Mouse (Mus musculus) retina, postnatal 1 day (tissue): ENCODE results near the gene Trio.

Experiments
- DNase-seq: peaks from one replicate; pipeline ENCODE4 v3.0.0-alpha.2; 2012

Trio gene

DNA sequence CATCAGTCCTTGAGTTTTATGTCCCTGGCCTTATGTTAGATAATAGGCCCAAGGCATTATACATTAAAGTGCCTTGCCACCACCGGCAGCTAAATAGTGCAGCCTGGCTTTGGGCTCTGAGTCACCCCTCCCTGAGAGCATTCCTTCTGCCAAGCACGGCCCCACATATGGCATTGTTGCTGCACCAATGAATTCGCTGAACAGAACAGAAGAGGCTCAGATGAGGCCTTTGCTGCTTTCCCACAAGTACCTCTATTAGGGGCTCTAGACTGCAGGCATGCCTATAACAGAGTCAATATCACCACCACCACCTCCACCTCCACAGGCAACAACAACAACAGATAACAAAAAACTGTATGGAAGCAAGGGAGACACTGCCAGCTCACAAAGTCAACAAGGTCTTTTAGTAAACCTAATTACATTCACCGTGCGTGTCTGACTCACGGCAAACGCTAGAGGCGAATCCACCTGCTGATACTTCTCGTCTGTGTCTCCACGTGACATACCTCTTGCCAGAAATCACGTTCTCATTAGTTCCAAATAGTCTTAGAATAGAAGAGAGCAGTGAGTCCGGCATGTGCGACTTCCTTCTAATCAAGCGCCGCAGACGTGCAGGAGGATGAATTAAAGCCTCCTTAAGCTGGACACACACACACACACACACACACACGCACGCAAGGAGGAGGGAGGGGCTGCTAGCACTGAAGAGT lies 82.0 kb downstream of the Trio start:
- peak; percentile 84 for DNase-seq

DNA sequence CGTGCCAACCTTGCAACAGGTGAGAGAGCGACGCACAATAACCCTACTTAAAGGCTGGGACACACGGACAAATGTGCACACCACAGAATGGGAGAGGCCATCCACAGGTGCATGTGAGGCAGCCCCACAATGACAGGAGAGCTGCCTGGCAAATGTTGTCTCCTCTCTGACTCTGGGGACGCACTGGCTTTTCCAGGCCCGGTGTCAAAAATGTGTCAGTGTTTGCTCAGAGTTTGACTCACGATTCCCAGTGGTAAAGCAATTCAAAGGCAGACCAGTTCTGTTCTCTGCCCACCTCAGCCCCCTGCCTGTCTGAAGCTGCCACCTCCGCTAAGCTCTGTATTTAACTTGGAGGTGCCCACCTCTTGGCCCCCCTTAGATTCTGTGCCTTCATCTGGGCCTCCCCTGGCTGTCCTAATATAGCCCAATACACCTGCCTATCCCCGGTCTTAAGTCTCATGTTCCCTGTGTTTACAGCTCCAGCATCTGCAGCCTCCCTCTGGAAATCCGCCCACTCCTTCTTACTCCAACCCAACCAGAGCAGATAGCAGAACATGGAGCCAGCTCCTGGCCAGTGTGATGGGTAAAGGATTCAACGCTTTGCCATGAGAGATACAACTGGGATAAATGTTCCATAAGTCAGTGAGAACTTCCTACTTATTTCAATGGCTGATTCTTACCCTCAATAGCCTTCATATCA lies 83.3 kb downstream of the Trio start:
- DNase-seq = no peak

DNA sequence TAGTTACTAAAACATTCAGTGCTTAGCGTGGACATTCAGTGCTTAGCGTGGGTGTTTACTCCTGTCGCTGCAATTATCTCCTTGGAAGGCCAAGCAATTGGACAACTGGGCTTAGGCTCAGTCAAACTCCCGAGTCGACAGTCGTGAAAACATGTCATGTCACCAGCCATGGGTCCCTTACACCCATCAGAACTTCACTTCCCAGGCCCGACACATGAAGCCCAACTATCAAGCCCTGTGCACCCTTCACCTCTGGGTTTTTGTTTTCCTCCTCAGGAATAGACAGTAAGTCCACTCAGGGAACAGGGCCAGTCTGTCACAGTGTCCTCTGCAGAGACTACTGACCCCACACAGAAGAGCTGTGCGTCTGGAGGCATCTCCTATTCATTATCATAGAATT lies 84.2 kb downstream of the Trio start:
- DNase-seq = no peak

GRCm38 (mm10) chr15:27941020-27941419 lies 84.6 kb downstream of the Trio start:
- DNase-seq = no peak

DNA sequence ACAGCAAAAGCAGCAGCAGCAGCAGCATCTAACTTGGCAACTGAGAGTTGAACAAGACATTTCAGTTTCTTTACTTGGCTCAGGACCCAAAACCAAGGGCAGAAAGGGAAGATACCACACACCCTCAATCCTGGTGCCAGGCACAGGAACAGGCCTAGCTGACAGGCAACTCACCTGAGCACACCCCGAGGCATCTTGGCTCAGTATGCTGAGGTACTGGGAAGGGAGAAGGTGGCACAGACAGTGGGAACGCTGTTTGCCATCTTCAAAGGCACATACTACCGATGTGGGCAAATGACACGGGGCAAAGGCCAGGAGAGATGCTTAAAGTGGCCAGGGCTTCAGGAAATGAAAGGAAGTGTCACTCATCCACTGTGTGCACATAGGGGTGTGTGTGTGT lies 85.6 kb downstream of the Trio start:
- no peak for DNase-seq

DNA sequence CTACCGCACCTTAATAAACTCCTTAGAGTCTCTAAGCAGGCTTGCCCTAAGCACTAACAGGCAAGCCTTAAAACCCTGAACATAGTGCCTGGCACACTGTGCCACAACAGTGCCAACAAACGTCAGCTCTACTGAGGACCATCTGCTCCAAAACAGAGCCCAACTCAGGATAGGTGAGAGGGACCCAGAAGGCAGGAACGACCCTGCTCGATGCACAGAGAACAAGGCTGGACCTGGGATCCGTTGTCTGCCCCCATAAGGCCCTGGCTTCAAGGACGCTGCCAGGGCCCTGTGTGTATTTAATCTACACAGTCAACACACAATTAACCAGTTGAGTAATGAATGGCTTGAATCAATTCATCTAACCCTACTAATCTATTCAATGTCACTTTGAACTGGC lies 86.8 kb downstream of the Trio start:
- DNase-seq = peak; percentile 55

GRCm38 (mm10) chr15:27937861-27938833 lies 87.5 kb downstream of the Trio start:
- no peak for DNase-seq

GRCm38 (mm10) chr15:27937003-27937860 lies 88.4 kb downstream of the Trio start:
- DNase-seq = peak; percentile 93

- DNase-seq = no peak
These were observed 89.6 kb downstream of the Trio start for GRCm38 (mm10) chr15:27935772-27936746.

- no peak for DNase-seq
These were observed 92.4 kb downstream of the Trio start for GRCm38 (mm10) chr15:27933270-27933669.

DNA sequence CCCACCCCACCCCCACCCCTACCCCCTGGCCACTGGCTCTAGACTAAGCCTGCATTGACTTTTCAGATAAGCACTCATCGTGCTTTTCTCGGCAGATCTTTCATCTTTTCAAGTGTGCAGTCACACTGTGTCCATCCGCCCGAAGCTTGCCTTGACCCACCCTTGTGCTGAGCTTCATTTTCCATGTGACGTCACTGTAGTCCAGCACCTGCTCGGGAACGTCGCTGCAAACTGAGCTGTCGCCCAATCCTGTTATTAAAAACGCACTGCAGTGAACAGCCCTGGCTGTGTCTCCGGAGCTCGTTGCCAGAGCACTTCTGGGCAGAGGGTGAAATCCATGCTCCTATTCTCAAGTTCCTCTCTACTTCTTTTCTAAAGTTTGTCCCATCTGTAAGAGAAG lies 93.8 kb downstream of the Trio start:
- no peak for DNase-seq

- no peak for DNase-seq
These were observed 94.2 kb downstream of the Trio start for GRCm38 (mm10) chr15:27931459-27931858.

GRCm38 (mm10) chr15:27927614-27928013 lies 98.0 kb downstream of the Trio start:
- DNase-seq = no peak

DNA sequence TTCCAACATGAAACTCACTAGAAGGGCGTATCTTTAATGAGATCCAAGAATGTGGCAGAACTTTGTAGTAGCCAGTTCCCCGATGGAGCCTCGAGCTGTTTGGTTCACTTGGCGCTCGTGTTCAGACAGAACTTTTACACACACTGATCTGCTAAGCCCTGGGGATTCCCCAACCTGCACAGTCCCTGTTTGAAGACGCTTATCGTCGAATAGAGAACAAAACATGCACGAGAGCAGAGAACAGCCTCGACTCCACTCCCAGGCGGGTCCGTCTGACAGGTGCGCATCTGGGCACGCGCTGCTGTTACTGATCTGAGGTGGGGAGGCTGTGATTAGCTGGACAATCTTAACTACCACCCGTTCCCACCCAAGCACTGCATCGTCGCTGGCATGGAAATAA lies 98.7 kb downstream of the Trio start:
- DNase-seq = no peak

- DNase-seq = no peak
These were observed 99.2 kb downstream of the Trio start for GRCm38 (mm10) chr15:27926450-27926849.

DNA sequence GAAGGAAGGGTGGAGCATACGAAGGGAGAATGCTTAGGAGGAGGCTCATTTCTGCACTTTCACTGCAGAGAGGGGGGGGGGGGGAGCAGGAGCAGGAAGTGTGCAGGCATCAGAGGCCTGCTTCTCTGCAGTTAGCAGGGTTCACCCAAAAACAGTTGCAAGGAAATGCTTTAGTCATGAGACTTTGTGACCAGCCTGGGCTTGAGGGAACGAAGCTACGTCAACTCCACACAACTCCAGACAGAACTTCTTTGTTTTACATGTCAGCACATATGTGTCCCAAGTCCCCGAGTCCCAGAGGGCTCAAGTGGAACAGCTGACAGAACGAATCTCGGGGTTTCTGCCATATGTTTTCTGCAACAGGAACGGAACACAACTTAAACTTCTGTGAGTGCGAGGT lies 99.8 kb downstream of the Trio start:
- DNase-seq = no peak

- DNase-seq = peak; percentile 57
These were observed 100.5 kb downstream of the Trio start for GRCm38 (mm10) chr15:27925004-27925635.

GRCm38 (mm10) chr15:27923987-27924341 lies 101.7 kb downstream of the Trio start:
- no peak for DNase-seq

DNA sequence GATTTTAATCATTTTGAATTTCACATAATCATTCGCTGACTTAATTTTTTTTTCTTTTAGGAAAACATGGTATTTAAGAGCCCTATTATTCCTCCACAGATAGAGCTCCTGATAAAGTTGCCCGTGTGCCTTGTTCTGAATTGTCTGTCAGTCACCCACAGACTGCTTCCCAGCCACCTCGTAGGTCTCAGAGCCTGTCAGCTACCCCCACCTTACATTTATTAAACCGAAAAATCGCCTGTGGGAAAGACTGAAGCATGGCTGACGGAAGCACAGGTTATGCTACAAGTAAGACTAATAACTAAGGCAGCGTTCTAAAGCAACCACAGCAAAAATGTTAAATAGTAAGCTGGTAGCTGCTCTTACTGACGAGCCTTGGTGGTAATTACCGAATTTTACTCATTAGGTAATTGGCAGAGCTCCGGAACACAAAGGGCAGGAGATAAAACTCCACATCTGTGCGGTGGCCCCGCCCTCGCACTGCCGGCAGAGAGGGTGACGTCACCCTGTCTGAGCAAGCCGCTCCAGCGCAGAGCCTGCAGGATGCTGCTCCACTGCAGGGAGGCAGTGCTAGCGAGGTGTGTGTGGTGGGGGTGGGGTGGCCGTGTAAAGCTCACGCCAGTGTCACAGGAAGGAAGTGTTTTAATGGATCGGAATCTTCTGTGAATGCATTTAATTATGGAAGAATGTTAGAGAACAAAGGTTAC lies 102.2 kb downstream of the Trio start:
- DNase-seq = peak; percentile 87

GRCm38 (mm10) chr15:27920751-27921150 lies 104.9 kb downstream of the Trio start:
- DNase-seq = no peak
